Mouse (Mus musculus) CH12.LX (cell line): ENCODE measurements around the gene Fstl4. TPM values are rescaled to one million over a fixed set of nuclear protein-coding genes. Genes with fewer than 3 reads are reported as not detected.

Experiments
- DNase-seq: peaks from one replicate; pipeline ENCODE4 v3.0.0-alpha.2; 2013; ENCODE audit errors: extremely low read depth
- H3K27ac ChIP-seq: 2 replicates; pipeline ENCODE4 v1.5.1; 2012; ENCODE audit warnings: low read depth, mild to moderate bottlenecking, control low read depth, moderate library complexity; ENCODE audit not compliant: insufficient read depth
- H3K27me3 ChIP-seq: replicated peaks from 2 replicates; pipeline ENCODE3; 2012; ENCODE audit warnings: inconsistent platforms
- H3K36me3 ChIP-seq, 2 experiments: replicated peaks in 1 of 2; 2 replicates each; pipeline versions ENCODE3 to v1.6.1; 2012; ENCODE audit warnings: inconsistent platforms in 1 of 2, low read length in 1 of 2, mild to moderate bottlenecking in 1 of 2, mixed read lengths in 1 of 2, moderate library complexity in 1 of 2; ENCODE audit not compliant: control insufficient read depth in 1 of 2, insufficient read depth in 1 of 2
- H3K4me1 ChIP-seq, 2 experiments: 2 replicates each; pipeline ENCODE4 v1.6.1; 2012; ENCODE audit warnings: inconsistent platforms in 1 of 2, moderate library complexity in 1 of 2; ENCODE audit not compliant: insufficient read depth in 2 of 2, control insufficient read depth in 1 of 2
- H3K4me2 ChIP-seq: 2 replicates; pipeline ENCODE4 v1.6.1; 2012; ENCODE audit warnings: low read depth, mild to moderate bottlenecking, control low read depth; ENCODE audit not compliant: poor library complexity, insufficient read depth, severe bottlenecking
- H3K4me3 ChIP-seq, 3 experiments: fragments of 150-350 bp in 1 of 3; sonication (generic) in 1 of 3; replicated peaks in 1 of 3; 2 replicates each; pipeline versions ENCODE3 to v1.5.1; 2011 to 2012; ENCODE audit warnings: low read depth in 2 of 3, low read length in 2 of 3, mild to moderate bottlenecking in 2 of 3, moderate library complexity in 2 of 3, control low read depth in 1 of 3, improper control_type of control experiment in 1 of 3, inconsistent platforms in 1 of 3, mixed read lengths in 1 of 3; ENCODE audit not compliant: poor library complexity in 1 of 3
- H3K79me2 ChIP-seq: replicated peaks from 2 replicates; pipeline ENCODE4 v1.6.1; 2012; ENCODE audit warnings: mild to moderate bottlenecking, moderate library complexity; ENCODE audit not compliant: control insufficient read depth, poor library complexity, insufficient read depth, severe bottlenecking; ENCODE audit errors: extremely low read depth
- H3K9ac ChIP-seq: 2 replicates; pipeline ENCODE4 v1.6.1; 2012; ENCODE audit warnings: low read depth, mild to moderate bottlenecking, control low read depth, moderate library complexity; ENCODE audit not compliant: insufficient read depth
- H3K9me3 ChIP-seq: replicated peaks from 2 replicates; pipeline ENCODE3; 2012; ENCODE audit warnings: low read length, inconsistent platforms, mixed read lengths
- BHLHE40 ChIP-seq: IDR thresholded peaks from 2 replicates; pipeline ENCODE4 v1.6.1; 2011; ENCODE audit warnings: mild to moderate bottlenecking, low read depth, low read length, improper control_type of control experiment
- E2F4 ChIP-seq: IDR thresholded peaks from 2 replicates; pipeline ENCODE4 v1.6.1; 2011; ENCODE audit warnings: low read depth, low read length, improper control_type of control experiment; ENCODE audit not compliant: insufficient replicate concordance
- GABPA ChIP-seq: IDR thresholded peaks from 2 replicates; pipeline ENCODE4 v1.6.1; 2012; ENCODE audit warnings: low read depth, low read length, improper control_type of control experiment, inconsistent platforms; ENCODE audit not compliant: insufficient replicate concordance
- JUN ChIP-seq: IDR thresholded peaks from 2 replicates; pipeline ENCODE4 v1.6.1; 2011; ENCODE audit warnings: low read depth, mild to moderate bottlenecking, low read length, improper control_type of control experiment, moderate library complexity; ENCODE audit not compliant: insufficient read depth
- JUND ChIP-seq: conservative IDR thresholded peaks from 2 replicates; pipeline ENCODE4 v1.6.1; 2011; ENCODE audit warnings: low read depth, low read length, improper control_type of control experiment
- MAX ChIP-seq: IDR thresholded peaks from 2 replicates; pipeline ENCODE4 v1.6.1; 2011; ENCODE audit warnings: low read length, improper control_type of control experiment
- MXI1 ChIP-seq: IDR thresholded peaks from 2 replicates; pipeline ENCODE4 v1.6.1; 2011; ENCODE audit warnings: mild to moderate bottlenecking, low read depth, low read length, improper control_type of control experiment
- MYC ChIP-seq: IDR thresholded peaks from 2 replicates; pipeline ENCODE4 v1.6.1; 2011; ENCODE audit warnings: low read depth, mild to moderate bottlenecking, improper control_type of control experiment, low read length
- NRF1 ChIP-seq: IDR thresholded peaks from 2 replicates; pipeline ENCODE4 v1.6.1; 2014; ENCODE audit warnings: low read depth, mild to moderate bottlenecking, inconsistent platforms, low read length, improper control_type of control experiment, moderate library complexity
- POLR2A ChIP-seq: IDR thresholded peaks from 2 replicates; pipeline ENCODE4 v1.6.1; 2011; ENCODE audit warnings: low read depth, mild to moderate bottlenecking, improper control_type of control experiment, low read length
- POLR2AphosphoS2 ChIP-seq: IDR thresholded peaks from 2 replicates; pipeline ENCODE4 v1.6.1; 2011; ENCODE audit warnings: low read depth, low read length, improper control_type of control experiment
- SIN3A ChIP-seq: IDR thresholded peaks from 2 replicates; pipeline ENCODE4 v1.6.1; 2012; ENCODE audit warnings: low read length, improper control_type of control experiment, inconsistent platforms
- TBP ChIP-seq: conservative IDR thresholded peaks from 2 replicates; pipeline ENCODE4 v1.6.1; 2011; ENCODE audit warnings: low read depth, low read length, improper control_type of control experiment
- TCF12 ChIP-seq: IDR thresholded peaks from 2 replicates; pipeline ENCODE4 v1.6.1; 2014; ENCODE audit warnings: low read depth, mild to moderate bottlenecking, inconsistent platforms, low read length, improper control_type of control experiment
- USF2 ChIP-seq: conservative IDR thresholded peaks from 2 replicates; pipeline ENCODE4 v1.6.1; 2011; ENCODE audit warnings: low read depth, low read length, improper control_type of control experiment
- ZKSCAN1 ChIP-seq: IDR thresholded peaks from 2 replicates; pipeline ENCODE4 v1.6.1; 2012; ENCODE audit warnings: low read depth, inconsistent platforms, low read length, improper control_type of control experiment, borderline replicate concordance
- ZMIZ1 ChIP-seq: IDR thresholded peaks from 2 replicates; pipeline ENCODE4 v1.6.1; 2012; ENCODE audit warnings: low read depth, mild to moderate bottlenecking, inconsistent platforms, low read length, improper control_type of control experiment
- dilution Hi-C: fragments of 300-500 bp; cut with MboI; formaldehyde crosslinking; loops from 2 replicates; pipeline ENCODE4 v1.14.3; 2020; ENCODE audit warnings: low sequenced_read_pairs; ENCODE audit not compliant: extremely low pct_unique_long_range_greater_than_20kb, extremely low pct_ligation_motif_present
- in situ Hi-C: fragments of 300-500 bp; cut with MboI; formaldehyde crosslinking; loops from 3 replicates; pipeline ENCODE4 v1.14.3; 2019; ENCODE audit warnings: low sequenced_read_pairs, low pct_ligation_motif_present, low pct_unique_long_range_greater_than_20kb, mixed read lengths
- polyA plus RNA-seq: library from polyadenylated mRNA; unstranded; fragments of >175 nt; gene quantifications from 2 replicates; pipeline ENCODE4 v1.2.1, GENCODE M21; 2012; ENCODE audit warnings: low read depth; ENCODE audit not compliant: insufficient read length
- total RNA-seq, 2 experiments: library from RNA; depleted of rRNA; stranded (reverse); fragments of 300-350 nt in 1 of 2; fragments of >200 nt in 1 of 2; gene quantifications; 2 replicates each; pipeline ENCODE4 v1.2.3; 2012 to 2014

Fstl4 gene
- total and polyA plus RNA-seq, 3 experiments = not detected

DNA sequence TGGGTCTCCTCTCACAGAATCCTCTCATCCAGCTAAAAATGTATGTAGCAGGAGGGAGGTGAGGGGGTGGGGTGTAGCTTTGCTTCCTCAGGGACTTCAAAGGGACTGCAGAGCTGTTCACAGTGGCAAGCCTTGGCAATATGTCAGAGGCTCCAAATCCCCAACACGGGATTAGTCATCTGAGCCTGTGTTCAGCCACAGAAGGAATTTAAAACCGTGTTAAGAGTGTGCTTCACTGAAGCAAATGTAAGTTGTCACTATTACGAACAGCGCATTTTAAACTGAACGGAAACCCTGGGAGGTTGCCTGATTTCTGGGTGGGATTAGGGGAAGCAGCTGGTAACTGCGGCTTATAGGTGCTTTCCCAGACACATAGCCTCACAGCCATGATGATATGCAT is 123.7 kb downstream of the Fstl4 start:
- H3K27ac ChIP-seq = no peak overlapping the region
- H3K4me2 ChIP-seq = no peak overlapping the region
- TF ChIP-seq USF2 (no peak), JUND (no peak), POLR2A (no peak)
- no peaks in the 10 kb centered on the region for H3K9me3 ChIP-seq
- no peak overlapping the region for H3K4me3 ChIP-seq
- no peak overlapping the region for H3K9ac ChIP-seq
- dilution Hi-C loops = no loop called here
- H3K79me2 ChIP-seq = no peaks in the 10 kb centered on the region
- H3K36me3 ChIP-seq = no peaks in the 10 kb centered on the region
- peak; percentile 21 for DNase-seq
- in situ Hi-C loops = no loop called here
- peaks cover 62% of the 10 kb centered on the region for H3K27me3 ChIP-seq
- peaks cover 0 to 11% of the 10 kb centered on the region in 2 experiments; a peak in 1 of 4 replicates for H3K4me1 ChIP-seq

GRCm38 (mm10) chr11:52889527-52889926 is 125.1 kb downstream of the Fstl4 start:
- Histone ChIP-seq H3K9ac (no peak overlapping the region), H3K4me2 (no peak overlapping the region), H3K4me3 (no peak overlapping the region), H3K9me3 (no peaks in the 10 kb centered on the region), H3K27me3 (peaks cover 67% of the 10 kb centered on the region), H3K36me3 (no peaks in the 10 kb centered on the region), H3K4me1 (peaks cover 0 to 11% of the 10 kb centered on the region in 2 experiments; a peak in 1 of 4 replicates), H3K79me2 (no peaks in the 10 kb centered on the region), H3K27ac (no peak overlapping the region)
- DNase-seq = no peak
- dilution Hi-C loops = no loop called here
- TF ChIP-seq MAX = no peak
- TF ChIP-seq GABPA = no peak
- no peak for TF ChIP-seq MYC
- no peak for TF ChIP-seq ZKSCAN1
- TF ChIP-seq TBP = no peak
- no peak for TF ChIP-seq SIN3A
- no peak for TF ChIP-seq TCF12
- no peak for TF ChIP-seq USF2
- no peak for TF ChIP-seq POLR2A
- no peak for TF ChIP-seq JUND
- TF ChIP-seq MXI1 = no peak
- no peak for TF ChIP-seq BHLHE40
- no peak for TF ChIP-seq NRF1
- no peak for TF ChIP-seq E2F4
- no peak for TF ChIP-seq JUN
- TF ChIP-seq ZMIZ1 = no peak
- no peak for TF ChIP-seq POLR2AphosphoS2
- in situ Hi-C loops = no loop called here
